Mouse (Mus musculus) lung, postnatal 0 days (tissue): ENCODE results near the gene Ndufaf1. TPM values are rescaled to one million over a fixed set of nuclear protein-coding genes. Genes with fewer than 3 reads are reported as not detected.
A peak's percentile ranks its signal among the peaks of the same experiment; 100 is the strongest.
"Not testable (repeated sequence)": the region's sequence is repeated elsewhere in the genome, so short reads cannot be mapped to it uniquely, and the experiment has no call there.

Experiments
- ATAC-seq: fragments of 200-750 bp; cut with Nextera tagmentation; 2 replicates; pipeline ENCODE4 v1.8.0; 2017; ENCODE audit warnings: moderate library complexity
- DNase-seq: peaks from one replicate; pipeline ENCODE4 v3.0.0-alpha.2; 2016; ENCODE audit warnings: low spot score
- H3K27ac ChIP-seq: fragments of 300-500 bp; sonication (generic); 2 replicates; pipeline ENCODE4 v1.5.1; 2014; ENCODE audit warnings: antibody characterized with exemption, mild to moderate bottlenecking, low read length, mixed read lengths
- H3K27me3 ChIP-seq: fragments of 300-500 bp; sonication (generic); replicated peaks from 2 replicates; pipeline ENCODE4 v1.6.1; 2014; ENCODE audit warnings: low read length, mixed read lengths; ENCODE audit not compliant: insufficient read depth
- H3K36me3 ChIP-seq: fragments of 300-500 bp; sonication (generic); 2 replicates; pipeline ENCODE4 v1.6.1; 2014; ENCODE audit warnings: low read length, mixed read lengths; ENCODE audit not compliant: insufficient read depth
- H3K4me1 ChIP-seq: fragments of 300-500 bp; sonication (generic); 2 replicates; pipeline ENCODE4 v1.6.1; 2014; ENCODE audit warnings: antibody characterized with exemption, low read depth, low read length, mixed read lengths; ENCODE audit not compliant: insufficient read depth
- H3K4me2 ChIP-seq: fragments of 300-500 bp; sonication (generic); replicated peaks from 2 replicates; pipeline ENCODE4 v1.6.1; 2014; ENCODE audit warnings: low read depth, mild to moderate bottlenecking, low read length, moderate library complexity, mixed read lengths
- H3K4me3 ChIP-seq: fragments of 300-500 bp; sonication (generic); 2 replicates; pipeline ENCODE4 v1.5.1; 2014; ENCODE audit warnings: low read depth, low read length
- H3K9ac ChIP-seq: fragments of 300-500 bp; sonication (generic); replicated peaks from 2 replicates; pipeline ENCODE4 v1.6.1; 2014; ENCODE audit warnings: low read depth, mild to moderate bottlenecking
- H3K9me3 ChIP-seq: fragments of 300-500 bp; sonication (generic); 2 replicates; pipeline ENCODE4 v1.6.1; 2016; ENCODE audit warnings: low read length, mixed read lengths
- CTCF ChIP-seq: IDR thresholded peaks from 2 replicates; pipeline ENCODE4 v1.5.1; 2016; ENCODE audit warnings: antibody characterized with exemption, mild to moderate bottlenecking
- EP300 ChIP-seq: IDR thresholded peaks from 2 replicates; pipeline ENCODE4 v1.6.1; 2016; ENCODE audit warnings: antibody characterized with exemption, mild to moderate bottlenecking, control low read depth
- WGBS: fragments of 180-500 bp; shearing (Covaris S2); extraction: QIAGEN DNeasy Blood & Tissue Kit; methylation state at CpG from one replicate; pipeline ENCODE4 v1.1.7; 2014; 5-methylcytosine and 5-hydroxymethylcytosine counted together
- polyA plus RNA-seq: library from polyadenylated mRNA; unstranded; fragments of >200 nt; fragmentation: Nextera tagmentation; extraction: Ambion mirVana; gene quantifications from 2 replicates; pipeline ENCODE4 v1.2.1, GENCODE M21; 2015

The Ndufaf1 gene
- polyA plus RNA-seq, 1 experiment from 2014 or later, result 23.3 TPM

- H3K27ac ChIP-seq, result no peak overlapping the region
- ATAC-seq (no peak), DNase-seq (no peak)
- H3K4me3 ChIP-seq, result no peak overlapping the region
- no peaks in the 10 kb centered on the region for H3K27me3 ChIP-seq
- H3K36me3 ChIP-seq, result no peaks in the 10 kb centered on the region
- no peaks in the 10 kb centered on the region for H3K9me3 ChIP-seq
- H3K9ac ChIP-seq, result 0 out of 2 replicates have a peak overlapping the region, but pooled peaks have one; percentile 23
- WGBS, result 89% methylated on average over 2 of the region's 2 CpGs
- H3K4me2 ChIP-seq, result no peak overlapping the region
- H3K4me1 ChIP-seq, result peaks cover 8% of the 10 kb centered on the region; the same call in 1 of the 2 replicates
- TF ChIP-seq EP300, result no peak
Observed at GRCm38 (mm10) chr2:119621302-119621701, 41.3 kb downstream of the Ndufaf1 start.

DNA sequence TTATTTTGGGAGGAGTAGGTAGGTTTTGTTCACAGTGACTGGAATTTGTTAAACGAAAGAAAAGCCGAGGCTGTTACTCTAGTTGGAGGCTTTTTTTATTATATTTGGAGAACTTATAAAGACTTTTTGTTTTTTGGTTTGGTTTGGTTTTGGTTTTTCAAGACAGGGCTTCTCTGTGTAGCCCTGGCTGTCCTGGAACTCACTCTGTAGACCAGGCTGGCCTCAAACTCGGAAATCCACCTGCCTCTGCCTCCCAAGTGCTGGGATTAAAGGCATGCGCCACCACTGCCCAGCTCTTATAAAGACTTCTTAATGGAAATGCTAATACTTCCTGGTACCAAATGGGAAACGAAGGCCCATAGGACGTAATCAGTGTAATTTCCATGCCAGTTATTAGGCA lies 43.6 kb downstream of the Ndufaf1 start:
- 4% methylated on average over 6 of the region's 6 CpGs for WGBS
- H3K27ac ChIP-seq, ATAC-seq: not testable (repeated sequence)

GRCm38 (mm10) chr2:119618199-119618982 lies 44.2 kb downstream of the Ndufaf1 start, which contains the start of the genes Nusap1 and Oip5:
TSS of gene Nusap1 (plus strand) at chr2:119618298.
TSS of gene Oip5 (minus strand) at chr2:119618469.
- H3K27me3 ChIP-seq, result no peaks in the 10 kb centered on the region
- H3K4me2 ChIP-seq, result peak within 1 kb of the TSS; percentile 96
- H3K27ac ChIP-seq, result 0 out of 2 replicates have a peak within 1 kb of the TSS, but pooled peaks have one; percentile 43
- no peaks in the 10 kb centered on the region for H3K36me3 ChIP-seq
- under 1% methylated on average over 55 of the region's 55 CpGs for WGBS
- H3K9me3 ChIP-seq, result no peaks in the 10 kb centered on the region
- H3K9ac ChIP-seq, result peak within 1 kb of the TSS; percentile 46; the same call in 1 of the 2 replicates
- DNase-seq (peak; percentile 99), ATAC-seq (peak; percentile 100)
- H3K4me3 ChIP-seq, result peak within 1 kb of the TSS; percentile 86
- H3K4me1 ChIP-seq, result peaks cover 8% of the 10 kb centered on the region; the same call in 1 of the 2 replicates
- no peak for TF ChIP-seq EP300
- no peak for TF ChIP-seq CTCF

More for the DNA sequence above, 43.6 kb downstream of the Ndufaf1 start:
- H3K36me3 ChIP-seq, H3K27me3 ChIP-seq, H3K9me3 ChIP-seq, H3K4me1 ChIP-seq, H3K9ac ChIP-seq, DNase-seq: not testable (repeated sequence)
- H3K4me2 ChIP-seq, result peak overlapping the region; percentile 87
- H3K4me3 ChIP-seq, result peak overlapping the region; percentile 86

DNA sequence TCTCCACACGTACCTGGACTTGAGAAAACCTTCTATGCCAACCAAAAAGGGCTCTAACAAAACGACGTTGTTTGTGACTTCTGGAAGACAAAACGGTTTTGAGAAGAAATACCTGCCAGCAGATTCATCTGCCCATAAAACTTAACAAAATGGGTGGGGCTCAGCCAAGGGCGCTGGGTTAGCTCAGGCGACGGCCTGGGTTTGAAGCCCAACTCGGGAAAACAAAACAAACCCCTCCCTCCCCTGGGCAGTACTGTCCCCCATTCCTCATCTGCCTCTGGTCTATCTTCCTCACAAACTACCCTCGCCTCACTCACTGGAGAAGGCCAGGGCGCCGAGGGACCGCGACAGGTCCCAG lies 44.8 kb downstream of the Ndufaf1 start:
- ATAC-seq (no peak), DNase-seq (no peak)
- TF ChIP-seq EP300, result no peak
- no peak for TF ChIP-seq CTCF

GRCm38 (mm10) chr2:119607023-119607422 lies 55.6 kb downstream of the Ndufaf1 start:
- Histone ChIP-seq H3K4me2 (no peak overlapping the region), H3K36me3 (no peaks in the 10 kb centered on the region), H3K27ac (no peak overlapping the region), H3K27me3 (no peaks in the 10 kb centered on the region), H3K4me3 (no peak overlapping the region), H3K4me1 (no peaks in the 10 kb centered on the region), H3K9ac (no peak overlapping the region), H3K9me3 (no peaks in the 10 kb centered on the region)
- no peak; the same call in 1 of the 2 replicates for ATAC-seq
- 81% methylated on average over 4 of the region's 4 CpGs for WGBS
- DNase-seq, result peak; percentile 38
- TF ChIP-seq CTCF (peak; percentile 56), EP300 (no peak)

More for the DNA sequence above, 44.8 kb downstream of the Ndufaf1 start:
- H3K27me3 ChIP-seq, result no peaks in the 10 kb centered on the region
- WGBS, result 1% methylated on average over 13 of the region's 13 CpGs
- 0 out of 2 replicates have a peak overlapping the region, but pooled peaks have one; percentile 43 for H3K27ac ChIP-seq
- peak overlapping the region; percentile 96 for H3K4me2 ChIP-seq
- H3K4me3 ChIP-seq, result peak overlapping the region; percentile 86
- no peaks in the 10 kb centered on the region for H3K36me3 ChIP-seq
- peaks cover 8% of the 10 kb centered on the region; the same call in 1 of the 2 replicates for H3K4me1 ChIP-seq
- peak overlapping the region; percentile 46; the same call in 1 of the 2 replicates for H3K9ac ChIP-seq
- no peaks in the 10 kb centered on the region for H3K9me3 ChIP-seq

Other genes with a start within 250 kb of the Ndufaf1 start
- gene Ino80, start 185.1 kb downstream of the Ndufaf1 start, polyA plus RNA-seq, result 3.2 and 3.4 TPM in 2 replicates
- gene Exd1, start 115.2 kb downstream of the Ndufaf1 start, polyA plus RNA-seq, result 0.11 and 0.18 TPM in 2 replicates
- gene Chp1, start 115.1 kb downstream of the Ndufaf1 start, polyA plus RNA-seq, result 113 and 129 TPM in 2 replicates
- 3.9 and 5.7 TPM in 2 replicates for gene Nusap1, start 44.5 kb downstream of the Ndufaf1 start, polyA plus RNA-seq
- 2.8 and 3.0 TPM in 2 replicates for gene Oip5, start 44.4 kb downstream of the Ndufaf1 start, polyA plus RNA-seq
- 39.2 and 40.0 TPM in 2 replicates for gene Rtf1, start 12.2 kb upstream of the Ndufaf1 start, polyA plus RNA-seq
- 6.5 and 6.6 TPM in 2 replicates for gene Itpka, start 79.5 kb upstream of the Ndufaf1 start, polyA plus RNA-seq
- 0.79 and 1.3 TPM in 2 replicates for gene Ltk, start 97.6 kb upstream of the Ndufaf1 start, polyA plus RNA-seq
- gene Rpap1, start 124.7 kb upstream of the Ndufaf1 start, polyA plus RNA-seq, result 10.0 and 11.0 TPM in 2 replicates
- 7.3 and 7.9 TPM in 2 replicates for gene Tyro3, start 134.9 kb upstream of the Ndufaf1 start, polyA plus RNA-seq
- gene Mga, start 234.4 kb upstream of the Ndufaf1 start, polyA plus RNA-seq, result 14.2 and 19.1 TPM in 2 replicates